Mouse (Mus musculus) liver (tissue): Measurements from ENCODE around the gene Mad2l1bp.

ENCODE experiments used
- DNase-seq: peaks from one replicate; pipeline ENCODE4 v3.0.0-alpha.2; 2020; ENCODE audit warnings: mixed read lengths

The Mad2l1bp gene

DNA sequence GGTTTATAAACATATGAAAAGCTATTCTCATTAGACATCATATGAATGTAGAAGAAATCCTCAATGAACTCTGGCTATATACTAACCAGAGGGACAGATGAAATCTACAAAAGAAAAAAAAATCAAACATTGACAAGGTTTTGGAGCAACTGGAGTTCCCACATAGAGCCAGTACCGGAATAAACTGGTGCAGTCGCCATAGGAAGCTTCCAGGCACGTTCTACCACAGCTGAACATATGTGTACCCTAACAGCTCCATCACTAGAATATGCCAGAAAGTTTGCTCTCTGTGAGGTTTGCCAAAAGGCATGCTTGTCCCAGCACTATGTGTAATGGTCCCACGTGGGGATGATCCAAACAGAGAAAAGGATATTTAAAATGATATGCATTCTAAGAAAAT lies 45.1 kb downstream of the Mad2l1bp start:
- no peak for DNase-seq

DNA sequence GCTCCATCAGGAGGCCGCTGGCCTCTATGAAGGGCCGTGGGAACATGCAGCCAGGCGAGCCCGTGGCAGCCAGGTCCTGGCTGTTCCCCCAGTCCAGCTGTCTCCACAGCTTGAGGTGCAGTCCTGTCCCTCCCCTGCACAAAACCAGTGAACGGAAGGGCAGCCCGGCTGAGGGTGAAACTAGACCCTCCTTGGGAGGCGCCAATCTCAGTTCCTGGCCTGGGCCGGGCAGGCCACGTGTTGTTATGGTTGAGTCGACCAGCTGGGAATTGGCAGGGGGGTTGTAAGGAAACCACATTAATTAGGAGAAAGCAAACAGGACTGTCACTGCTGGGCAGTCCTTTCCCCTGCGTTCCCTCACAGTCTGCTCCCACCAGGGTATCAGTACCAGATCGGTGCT lies 48.9 kb downstream of the Mad2l1bp start:
- peak; percentile 32 for DNase-seq

DNA sequence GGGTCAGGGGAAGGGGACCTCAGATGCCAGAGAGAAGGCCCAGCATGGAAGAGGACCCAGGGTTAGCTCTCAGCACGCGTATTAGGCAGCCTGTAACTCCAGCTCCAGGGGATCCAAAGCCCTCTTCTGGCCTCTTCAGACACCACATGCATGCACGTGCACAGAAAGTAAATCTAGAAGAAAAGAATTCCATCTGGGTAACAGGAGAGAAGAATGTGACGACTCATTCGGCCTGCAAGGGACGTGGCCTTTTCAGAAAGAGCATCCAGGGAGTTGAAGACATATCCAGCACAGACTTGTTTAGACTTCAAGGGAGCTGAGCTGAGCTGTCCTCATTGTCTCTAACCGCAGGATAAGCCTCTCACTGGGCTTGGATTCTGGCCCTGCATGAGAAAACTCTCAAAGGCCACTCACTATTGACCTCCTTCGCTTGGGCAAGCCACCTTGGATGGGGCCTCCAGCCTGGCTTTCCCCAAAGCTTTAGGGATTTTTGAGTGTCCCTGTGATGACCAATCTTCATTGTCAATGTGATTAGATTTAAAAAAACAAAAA lies 50.7 kb downstream of the Mad2l1bp start:
- no peak for DNase-seq

DNA sequence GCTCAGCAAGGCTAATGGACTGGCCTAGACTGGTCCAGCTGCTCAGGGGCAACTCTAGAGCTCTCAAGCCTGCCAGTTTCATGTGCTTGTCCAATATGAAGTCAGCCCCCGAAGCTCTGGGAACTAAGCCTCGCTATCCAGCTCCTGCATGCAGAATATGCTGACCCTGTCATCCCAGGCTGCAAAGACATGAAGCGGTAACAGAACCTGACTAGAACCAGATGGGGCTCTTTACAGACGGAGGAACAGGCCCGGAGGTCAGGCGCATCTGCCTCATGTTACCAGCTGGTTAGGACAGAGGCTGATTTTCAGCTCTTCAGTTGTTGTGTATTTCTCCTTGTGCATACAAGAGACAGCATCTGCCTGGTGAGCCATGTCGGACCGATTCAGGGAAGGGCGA lies 51.4 kb downstream of the Mad2l1bp start:
- DNase-seq = no peak

DNA sequence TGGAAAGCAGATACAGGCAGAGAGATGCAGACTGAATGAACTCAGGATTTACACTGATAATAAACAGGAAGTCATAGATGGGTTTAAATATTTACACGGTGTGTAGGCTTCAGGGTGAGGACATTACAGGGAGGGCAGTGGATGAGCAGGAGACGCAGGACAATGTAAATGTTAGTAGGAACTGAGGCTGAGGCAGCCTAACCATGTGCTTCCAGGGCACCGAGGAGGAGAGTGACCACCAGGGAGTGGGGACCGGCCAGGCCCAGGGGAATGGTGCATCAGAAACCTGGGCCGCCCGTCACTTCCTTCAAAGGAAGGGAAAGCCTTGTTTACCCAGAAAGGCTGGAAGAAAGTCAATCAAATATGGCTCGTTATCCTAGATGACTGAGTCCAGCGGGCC lies 54.8 kb downstream of the Mad2l1bp start:
- DNase-seq = no peak
